Mouse (Mus musculus) stomach, postnatal 0 days (tissue): ENCODE results near the gene Pfkl. TPM values are rescaled to one million over a fixed set of nuclear protein-coding genes. Genes with fewer than 3 reads are reported as not detected.

Experiments used
- ATAC-seq: fragments of 200-750 bp; cut with Nextera tagmentation; 2 replicates; pipeline ENCODE4 v1.8.0; 2017; ENCODE audit not compliant: low FRiP score, low TSS enrichment
- DNase-seq: peaks from one replicate; pipeline ENCODE4 v3.0.0-alpha.2; 2016; ENCODE audit warnings: low spot score
- H3K27ac ChIP-seq: fragments of 300-500 bp; sonication (generic); replicated peaks from 2 replicates; pipeline ENCODE4 v1.5.1; 2014; ENCODE audit warnings: mild to moderate bottlenecking, control low read depth
- H3K27me3 ChIP-seq: fragments of 300-500 bp; sonication (generic); 2 replicates; pipeline ENCODE4 v1.6.1; 2014; ENCODE audit warnings: low read length; ENCODE audit not compliant: control insufficient read depth, insufficient read depth
- H3K36me3 ChIP-seq: fragments of 300-500 bp; sonication (generic); 2 replicates; pipeline ENCODE4 v1.6.1; 2014; ENCODE audit warnings: low read length, mixed read lengths; ENCODE audit not compliant: control insufficient read depth, insufficient read depth
- H3K4me1 ChIP-seq: fragments of 300-500 bp; sonication (generic); replicated peaks from 2 replicates; pipeline ENCODE4 v1.6.1; 2014; ENCODE audit warnings: antibody characterized with exemption; ENCODE audit not compliant: control insufficient read depth, insufficient read depth
- H3K4me2 ChIP-seq: fragments of 300-500 bp; sonication (generic); replicated peaks from 2 replicates; pipeline ENCODE4 v1.6.1; 2014; ENCODE audit warnings: low read depth, mild to moderate bottlenecking, control low read depth, moderate library complexity
- H3K4me3 ChIP-seq: fragments of 300-500 bp; sonication (generic); 2 replicates; pipeline ENCODE4 v1.5.1; 2014; ENCODE audit warnings: low read depth, low read length, control low read depth
- H3K9ac ChIP-seq: fragments of 300-500 bp; sonication (generic); 2 replicates; pipeline ENCODE4 v1.6.1; 2014; ENCODE audit warnings: mild to moderate bottlenecking, low read length, control low read depth, mixed read lengths
- H3K9me3 ChIP-seq: fragments of 300-500 bp; sonication (generic); 2 replicates; pipeline ENCODE4 v1.6.1; 2016; ENCODE audit warnings: low read length; ENCODE audit not compliant: control insufficient read depth
- CTCF ChIP-seq: IDR thresholded peaks from 2 replicates; pipeline ENCODE4 v1.5.1; 2016; ENCODE audit warnings: antibody characterized with exemption, low read depth, mild to moderate bottlenecking, moderate library complexity
- EP300 ChIP-seq: optimal IDR thresholded peaks from 2 replicates; pipeline ENCODE3; 2016; ENCODE audit warnings: antibody characterized with exemption
- WGBS: fragments of 180-500 bp; shearing (Covaris S2); extraction: QIAGEN DNeasy Blood & Tissue Kit; methylation state at CpG from one replicate; pipeline ENCODE4 v1.1.7; 2014; 5-methylcytosine and 5-hydroxymethylcytosine counted together
- polyA plus RNA-seq: library from polyadenylated mRNA; unstranded; fragments of >200 nt; fragmentation: Nextera tagmentation; extraction: Ambion mirVana; gene quantifications from 2 replicates; pipeline ENCODE4 v1.2.1, GENCODE M21; 2015

Pfkl gene
- polyA plus RNA-seq, 1 experiment from 2014 or later, result 86.1 TPM

DNA sequence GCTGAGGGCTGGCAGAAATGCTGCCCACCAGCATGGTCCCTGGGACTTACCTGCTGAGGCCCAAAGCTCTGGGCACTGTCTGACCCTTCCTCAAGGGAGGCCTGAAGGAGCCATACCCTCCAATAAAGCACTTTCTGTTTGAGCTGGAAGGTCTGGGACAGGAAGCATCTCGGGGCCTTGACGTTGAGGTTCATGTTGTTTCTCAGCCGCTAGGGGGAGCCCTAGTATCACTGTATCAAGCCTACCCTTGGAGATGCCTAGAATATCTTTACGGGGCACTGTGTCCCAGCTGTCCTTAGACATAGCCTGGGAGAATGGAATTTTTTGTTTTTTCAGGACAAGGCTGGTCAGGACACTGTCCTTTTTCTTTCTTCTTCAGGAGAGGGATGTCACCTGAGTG lies 25.2 kb downstream of the Pfkl start:
- no peak overlapping the region for H3K4me2 ChIP-seq
- H3K9me3 ChIP-seq, result no peaks in the 10 kb centered on the region
- no peaks in the 10 kb centered on the region for H3K27me3 ChIP-seq
- no peaks in the 10 kb centered on the region for H3K4me1 ChIP-seq
- DNase-seq, result peak; percentile 81
- no peak overlapping the region for H3K27ac ChIP-seq
- peaks cover 17% of the 10 kb centered on the region for H3K36me3 ChIP-seq
- no peak overlapping the region for H3K4me3 ChIP-seq
- no peak for TF ChIP-seq EP300
- peak; percentile 96 for TF ChIP-seq CTCF
- peak overlapping the region; percentile 35; the same call in 1 of the 2 replicates for H3K9ac ChIP-seq
- peak; percentile 76 for ATAC-seq
- WGBS, result 3% methylated on average over 4 of the region's 4 CpGs

GRCm38 (mm10) chr10:77978351-77979350 lies 31.2 kb downstream of the Pfkl start, which contains the start of gene 1810043G02Rik:
TSS of gene 1810043G02Rik (plus strand) at chr10:77978524.
- Histone ChIP-seq H3K9me3 (no peaks in the 10 kb centered on the region), H3K27me3 (no peaks in the 10 kb centered on the region), H3K9ac (peak within 1 kb of the TSS; percentile 69), H3K4me3 (peak within 1 kb of the TSS; percentile 70), H3K27ac (peak within 1 kb of the TSS; percentile 63; the same call in 1 of the 2 replicates), H3K4me2 (peak within 1 kb of the TSS; percentile 66), H3K36me3 (no peaks in the 10 kb centered on the region), H3K4me1 (peaks cover 3% of the 10 kb centered on the region)
- DNase-seq, result peak; percentile 99
- TF ChIP-seq EP300, result no peak
- TF ChIP-seq CTCF, result no peak
- ATAC-seq, result peak; percentile 93
- under 1% methylated on average over 55 of the region's 57 CpGs for WGBS

GRCm38 (mm10) chr10:77976458-77977150 lies 33.3 kb downstream of the Pfkl start:
- Histone ChIP-seq H3K36me3 (no peaks in the 10 kb centered on the region), H3K4me2 (no peak overlapping the region), H3K27me3 (no peaks in the 10 kb centered on the region), H3K9me3 (no peaks in the 10 kb centered on the region), H3K4me1 (peaks cover 3% of the 10 kb centered on the region), H3K4me3 (no peak overlapping the region), H3K27ac (peak overlapping the region; percentile 20; the same call in 1 of the 2 replicates), H3K9ac (no peak overlapping the region)
- no peak for TF ChIP-seq EP300
- TF ChIP-seq CTCF, result no peak
- ATAC-seq (peak; percentile 33; the same call in 1 of the 2 replicates), DNase-seq (peak; percentile 60)
- WGBS, result 48% methylated on average over 8 of the region's 8 CpGs

DNA sequence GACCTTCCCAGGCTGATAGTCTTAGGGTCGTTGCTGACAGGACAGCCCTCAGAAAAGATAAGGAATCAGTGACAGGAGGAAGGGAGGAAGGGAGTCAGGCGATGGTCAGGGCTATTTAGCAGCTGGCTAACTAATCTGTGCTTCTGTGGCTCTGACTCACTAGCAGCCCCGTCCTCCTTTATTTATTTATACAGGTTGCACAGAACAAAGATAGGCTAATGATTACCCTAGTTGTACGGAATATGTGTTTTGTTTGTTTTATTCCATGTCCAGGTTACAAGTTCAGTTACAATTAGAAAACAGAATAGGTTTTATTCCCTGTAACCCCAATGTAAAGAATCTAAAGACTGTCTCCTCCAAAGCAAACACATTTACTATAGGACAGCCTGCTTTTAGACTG lies 34.2 kb downstream of the Pfkl start:
- DNase-seq (peak; percentile 19), ATAC-seq (peak; percentile 53)
- Histone ChIP-seq H3K9ac (peak overlapping the region; percentile 8; the same call in 1 of the 2 replicates), H3K4me1 (peaks cover 3% of the 10 kb centered on the region), H3K27me3 (no peaks in the 10 kb centered on the region), H3K27ac (peak overlapping the region; percentile 75; the same call in 1 of the 2 replicates), H3K4me3 (no peak overlapping the region), H3K4me2 (peak overlapping the region; percentile 11; the same call in 1 of the 2 replicates), H3K9me3 (no peaks in the 10 kb centered on the region), H3K36me3 (no peaks in the 10 kb centered on the region)
- WGBS, result 8% methylated on average over 4 of the region's 4 CpGs
- TF ChIP-seq CTCF, result no peak
- no peak for TF ChIP-seq EP300

DNA sequence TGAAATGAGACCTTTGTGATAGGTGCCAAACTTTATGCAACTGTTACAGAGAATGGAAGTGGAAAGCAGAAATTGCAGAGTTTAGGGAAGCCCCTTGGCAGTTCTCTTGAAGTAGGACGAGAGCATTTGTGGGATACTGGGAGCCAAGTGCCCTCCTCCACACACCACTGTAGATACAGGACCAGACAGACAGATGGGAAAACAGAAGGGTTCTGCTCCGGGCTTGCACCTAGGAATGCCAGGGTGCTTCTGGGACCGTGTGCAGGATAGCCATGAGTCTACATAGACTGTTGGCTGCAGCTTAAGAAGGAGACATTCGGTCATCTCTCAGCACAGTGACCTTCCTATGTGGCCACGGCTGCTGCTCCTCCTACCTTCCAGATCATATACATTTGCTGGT lies 35.1 kb downstream of the Pfkl start:
- TF ChIP-seq EP300, result no peak
- TF ChIP-seq CTCF, result no peak
- no peak for DNase-seq
- Histone ChIP-seq H3K4me2 (no peak overlapping the region), H3K9ac (no peak overlapping the region; the same call in 1 of the 2 replicates), H3K27ac (peak overlapping the region; percentile 75), H3K4me1 (peaks cover 3% of the 10 kb centered on the region), H3K36me3 (no peaks in the 10 kb centered on the region), H3K4me3 (no peak overlapping the region), H3K9me3 (no peaks in the 10 kb centered on the region), H3K27me3 (no peaks in the 10 kb centered on the region)
- ATAC-seq, result no peak
- 52% methylated on average over 5 of the region's 5 CpGs for WGBS
